Mouse (Mus musculus): ENCODE data around the gene Zfp709. TPM values are rescaled to one million over a fixed set of nuclear protein-coding genes. Genes with fewer than 3 reads are reported as not detected.

Gene Zfp709
- polyA plus RNA-seq (2012; rRNA removed), result 0.28 and 0.37 TPM in 2 replicates

GRCm38 (mm10) chr8:71881618-71882274 is at the start of gene Zfp709:
Zfp709 (plus strand) TSS chr8:71882019.

GRCm38 (mm10) chr8:71908309-71909261 is 26.8 kb downstream of the Zfp709 start, which contains the start of the genes Zfp882 and Zfp617:
Zfp882 (plus strand) TSS chr8:71908608.
Zfp617 (plus strand) TSS chr8:71908635.

Other genes starting within 250 kb of the Zfp709 start
- 1.6 and 2.0 TPM in 2 replicates for gene Unc13a, start 210.3 kb upstream of the Zfp709 start, polyA plus RNA-seq (2012; rRNA removed)
- gene Jak3, start 205.7 kb upstream of the Zfp709 start, polyA plus RNA-seq (2012; rRNA removed), result 26.2 and 28.2 TPM in 2 replicates
- gene Insl3, start 192.8 kb upstream of the Zfp709 start, polyA plus RNA-seq (2012; rRNA removed), result 614 and 743 TPM in 2 replicates
- 9.5 and 13.4 TPM in 2 replicates for gene B3gnt3, start 180.2 kb upstream of the Zfp709 start, polyA plus RNA-seq (2012; rRNA removed)
- 17.0 and 20.9 TPM in 2 replicates for gene Fcho1, start 156.3 kb upstream of the Zfp709 start, polyA plus RNA-seq (2012; rRNA removed)
- gene Zfp882, start 26.6 kb downstream of the Zfp709 start, polyA plus RNA-seq (2012; rRNA removed), result 0.95 and 1.0 TPM in 2 replicates
- gene Zfp617, start 26.6 kb downstream of the Zfp709 start, polyA plus RNA-seq (2012; rRNA removed), result 2.4 and 2.6 TPM in 2 replicates
- gene Zfp961, start 69.0 kb downstream of the Zfp709 start, polyA plus RNA-seq (2012; rRNA removed), result 3.5 and 4.3 TPM in 2 replicates
- gene Cyp4f18, start 127.6 kb downstream of the Zfp709 start, polyA plus RNA-seq (2012; rRNA removed), result 4.7 and 8.0 TPM in 2 replicates
- gene Olfr372, start 159.2 kb downstream of the Zfp709 start, polyA plus RNA-seq (2012; rRNA removed), result not detected in 2 replicates
- not detected in 2 replicates for gene Olfr373, start 201.2 kb downstream of the Zfp709 start, polyA plus RNA-seq (2012; rRNA removed)
- not detected in 2 replicates for gene Olfr374, start 225.0 kb downstream of the Zfp709 start, polyA plus RNA-seq (2012; rRNA removed)